Comparison of ENCODE assay signal across 8 mouse cellular contexts in the genomic region with DNA sequence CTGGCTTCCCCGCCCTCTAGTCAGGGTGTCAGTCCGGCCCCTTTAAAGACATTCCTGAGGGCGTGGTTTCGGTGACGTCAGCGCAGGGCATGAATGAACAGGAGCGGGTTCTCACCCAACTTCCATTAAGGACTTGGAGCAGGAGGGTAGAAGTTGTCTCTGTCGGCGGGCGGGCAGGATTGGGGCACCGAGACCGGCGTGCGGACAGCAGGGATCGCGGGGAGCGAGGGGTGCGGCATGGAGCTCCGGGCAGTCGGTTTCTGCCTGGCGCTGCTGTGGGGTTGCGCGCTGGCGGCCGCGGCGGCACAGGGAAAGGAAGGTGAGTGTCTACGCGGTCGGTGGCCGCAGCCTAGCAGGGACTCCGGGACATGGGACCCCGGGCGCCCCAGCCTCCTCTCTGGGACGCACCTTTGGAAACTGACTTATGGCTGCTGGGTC. TPM values are rescaled to one million over a fixed set of nuclear protein-coding genes. Genes with fewer than 3 reads are reported as not detected.
DNase-seq lines count a peak whose midpoint lies in the region; ATAC-seq and TF ChIP-seq lines count a peak whose summit lies in the region.

A gene (plus strand): TSS at position 125 of the 438 bp plus-strand sequence.

- no peak for TF ChIP-seq CTCF in gastrocnemius, adult 2 months (IDR thresholded peaks at IDR 0.05)
- TF ChIP-seq CTCF in left cerebral cortex, adult 2 months (IDR thresholded peaks at IDR 0.05), result no peak

- no peak for ATAC-seq in erythroid progenitor cell, adult 5-6 weeks (replicated peaks; ENCODE audit: low FRiP score, poor library complexity, severe bottlenecking)

- peak; percentile 91 to 95 for DNase-seq in adrenal gland, adult 18-20 months (ENCODE audit: low spot score in 2 of 2)
- DNase-seq in cerebellum, postnatal 36 days, result peak; percentile 74 to 80
- peak; percentile 87 for DNase-seq in gastrocnemius, adult 2 months
- DNase-seq in hindlimb bud, embryonic 11.5 days (ENCODE audit: extremely low spot score, low read depth, low spot score), result peak; percentile 75
- DNase-seq in left cerebral cortex, adult 2 months (ENCODE audit: extremely low spot score in 1 of 2, low spot score in 2 of 2), result peak; percentile 65 to 72
- DNase-seq in lung, postnatal 4 days, result peak; percentile 91 to 92
- DNase-seq in right cerebral cortex, postnatal 14 days, result peak; percentile 79

- H3K27ac ChIP-seq in gastrocnemius, adult 2 months, result peak within 1 kb of the TSS; percentile 90
- peak within 1 kb of the TSS; percentile 21; the same call in 1 of the 2 replicates for H3K27ac ChIP-seq in left cerebral cortex, adult 2 months

- intact Hi-C loops in gastrocnemius, adult 2 months (cut with DNase I), result no loop called here
- intact Hi-C loops in left cerebral cortex, adult 2 months (cut with DNase I), result no loop called here

- H3K4me3 ChIP-seq in gastrocnemius, adult 2 months, result peak within 1 kb of the TSS; percentile 77
- H3K4me3 ChIP-seq in left cerebral cortex, adult 2 months, result peak within 1 kb of the TSS; percentile 58

RNA-seq across cellular contexts. Expression of the gene that starts here (rescaled TPM):
- 10 to 100 TPM; 12.0 to 18.1 TPM for total RNA-seq in adrenal gland, adult 18-20 months (2021)
- 1 to 10 TPM; 1.8 to 2.6 TPM for total RNA-seq in gastrocnemius, adult 2 months (2021)
- 1 to 10 TPM; 1.3 to 1.9 TPM for total RNA-seq in left cerebral cortex, adult 2 months (2021)
- 1.3 TPM in 1 of 2 replicates, not detected in the other for total RNA-seq in erythroid progenitor cell, adult 5-6 weeks (2015; ENCODE audit: low replicate concordance)
- total RNA-seq in erythroid progenitor cell, adult 5-6 weeks (2017; ENCODE audit: low replicate concordance), result 0.39 TPM in 1 of 2 replicates, not detected in the other
